Mouse (Mus musculus): ENCODE results near the gene Pknox2.

- TF ChIP-seq CTCF (IDR thresholded peaks at IDR 0.05; ENCODE audit: low read depth) = no peak
- no peak for TF ChIP-seq EP300 (IDR thresholded peaks at IDR 0.05; ENCODE audit: low read depth)
These were observed 228.6 kb downstream of the Pknox2 start for GRCm38 (mm10) chr9:36918582-36918981.

All from liver, postnatal 0 days (tissue).